Mouse (Mus musculus) layer of hippocampus, adult 9-11 months (tissue): Measurements from ENCODE around the gene Tmem30b.
"Not testable (repeated sequence)": the region's sequence is repeated elsewhere in the genome, so short reads cannot be mapped to it uniquely, and the experiment has no call there.

Source experiments
- DNase-seq: peaks from one replicate; pipeline ENCODE4 v3.0.0; 2022

The Tmem30b gene

DNA sequence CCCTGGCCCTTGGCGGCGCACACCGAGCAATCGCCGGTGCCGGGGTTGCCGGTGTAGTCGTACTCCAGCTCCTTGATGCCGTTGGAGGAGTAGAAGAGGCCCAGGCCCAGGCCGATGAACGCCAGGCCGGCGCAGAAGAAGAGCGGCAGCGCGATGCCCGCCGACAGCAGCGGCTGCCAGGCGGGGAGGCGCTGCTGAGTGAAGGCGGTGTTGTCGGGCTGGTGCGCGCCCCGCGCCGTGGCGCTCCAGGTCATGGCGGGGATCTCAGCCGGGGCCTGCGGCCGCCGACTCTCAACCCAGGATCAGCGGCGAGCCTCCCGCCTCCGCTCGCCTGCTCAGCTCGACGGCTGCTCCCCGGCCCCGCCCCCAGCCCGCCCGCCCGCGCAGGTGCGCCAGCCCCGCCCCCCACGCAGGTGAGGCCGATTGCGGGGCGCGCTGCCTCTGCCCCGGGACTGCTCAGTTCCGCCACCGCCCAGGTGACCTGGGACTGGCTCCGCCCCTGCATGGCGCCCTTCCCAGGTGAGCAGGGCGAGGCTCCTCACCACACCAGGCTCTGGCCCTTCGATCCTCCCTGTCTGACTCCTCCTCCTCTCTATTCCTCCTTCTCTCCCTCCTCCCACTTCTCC, at the start of gene Tmem30b:
Tmem30b (minus strand) TSS at position 307 of the 626 bp plus-strand sequence.
- DNase-seq, result no peak

DNA sequence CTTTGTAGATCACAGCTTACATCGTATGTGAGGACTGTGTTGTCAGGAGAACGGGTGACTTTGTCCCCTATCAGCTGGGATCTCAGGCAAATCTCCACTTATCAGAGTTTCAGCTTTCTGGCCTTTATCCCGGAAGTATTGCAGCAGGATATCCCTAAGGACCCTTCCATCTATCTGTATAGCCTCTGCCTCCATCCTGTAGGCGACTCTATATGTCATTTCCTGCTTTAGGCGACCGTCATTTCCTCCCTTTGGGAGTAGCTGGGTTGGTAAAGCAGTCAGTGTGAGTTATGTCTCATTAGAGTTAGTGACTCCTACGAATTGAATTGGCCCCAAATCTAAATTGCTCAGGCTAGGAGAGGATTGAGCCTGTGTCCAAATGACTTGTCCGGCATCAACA, 49.0 kb upstream of the Tmem30b start:
- DNase-seq, result no peak

DNA sequence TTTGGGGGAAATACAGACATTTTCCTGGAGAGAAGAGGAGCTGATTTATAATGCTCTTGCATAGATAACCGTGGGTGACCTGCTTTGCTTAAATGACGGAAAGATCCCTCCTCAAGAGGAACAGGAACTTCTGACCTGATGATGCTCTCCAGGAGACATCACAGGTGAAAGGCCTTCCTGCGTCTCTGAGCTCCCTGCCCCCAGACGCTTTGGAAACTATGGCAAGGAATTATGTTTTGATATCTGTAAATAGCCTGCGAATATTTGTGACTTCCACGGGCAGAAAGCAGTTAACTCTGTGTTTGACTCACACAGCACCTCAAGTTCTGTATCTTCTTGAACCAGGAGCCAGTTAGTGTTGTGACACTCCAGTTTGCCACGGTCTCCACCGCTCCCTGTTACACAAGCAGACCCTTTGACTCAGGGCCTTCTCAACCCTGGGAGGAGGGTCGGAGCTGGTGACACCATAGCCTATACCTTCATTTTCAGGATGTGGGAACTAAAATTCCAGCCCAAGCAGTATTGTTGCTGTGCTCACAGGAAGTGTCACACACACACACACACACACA, 48.1 kb upstream of the Tmem30b start:
- no peak for DNase-seq

DNA sequence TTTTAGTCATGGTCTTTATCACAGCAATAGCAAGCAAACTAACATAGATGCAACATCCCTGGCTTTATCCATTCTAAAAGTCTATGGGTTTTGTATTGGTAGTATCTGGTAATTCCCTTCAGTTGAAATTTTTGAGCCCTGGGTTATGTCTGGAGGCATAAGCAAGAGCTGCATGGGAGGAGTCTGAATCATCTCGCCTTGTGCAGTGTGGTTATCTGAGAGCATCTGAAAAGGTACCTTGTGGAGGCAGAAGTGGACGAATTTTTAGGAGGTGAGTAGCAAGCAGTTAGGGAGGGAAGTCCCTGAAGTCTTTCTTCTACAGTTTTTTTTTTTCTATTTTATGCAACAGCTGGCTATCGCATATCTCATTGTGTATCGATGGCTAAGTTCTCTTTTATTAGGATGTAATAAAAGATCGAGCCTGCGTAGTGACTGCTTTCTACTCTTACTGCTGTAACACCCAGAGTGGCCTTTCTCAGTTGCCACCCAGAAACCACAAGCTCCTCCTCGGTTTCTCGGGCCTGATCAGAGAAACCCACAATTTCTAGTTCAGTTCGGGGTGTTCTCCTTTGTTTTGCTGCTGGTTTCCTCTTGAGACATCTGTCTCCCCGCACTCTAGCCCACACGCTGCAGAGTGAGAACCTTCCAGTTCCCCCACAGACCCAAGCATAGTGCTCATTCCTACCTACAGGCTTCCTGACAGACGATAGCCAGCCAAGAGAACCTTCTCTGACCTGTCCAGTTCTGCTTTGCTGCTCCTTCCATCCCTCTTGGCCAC, 47.0 kb upstream of the Tmem30b start:
- DNase-seq, result peak; percentile 63

DNA sequence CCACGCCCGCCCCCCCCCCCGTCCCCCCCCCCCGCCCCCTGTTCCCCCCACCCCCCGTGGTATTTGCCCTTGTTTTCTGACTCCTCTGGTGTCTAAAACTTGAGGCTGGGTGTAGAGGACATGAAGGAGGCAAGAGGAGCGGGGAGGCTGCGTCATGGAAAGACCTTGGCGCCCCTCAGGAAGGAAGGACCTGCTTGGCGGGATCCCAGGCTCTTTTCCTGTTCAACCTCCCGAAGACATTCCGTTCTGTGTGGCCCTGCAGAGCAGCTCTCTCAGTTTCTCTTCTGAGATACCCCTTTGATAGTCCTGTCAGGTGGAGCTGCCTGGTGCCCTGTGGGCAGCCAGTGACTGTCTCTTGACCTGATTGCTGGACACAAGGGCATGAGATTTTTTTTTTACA, 45.4 kb upstream of the Tmem30b start:
- no peak for DNase-seq

DNA sequence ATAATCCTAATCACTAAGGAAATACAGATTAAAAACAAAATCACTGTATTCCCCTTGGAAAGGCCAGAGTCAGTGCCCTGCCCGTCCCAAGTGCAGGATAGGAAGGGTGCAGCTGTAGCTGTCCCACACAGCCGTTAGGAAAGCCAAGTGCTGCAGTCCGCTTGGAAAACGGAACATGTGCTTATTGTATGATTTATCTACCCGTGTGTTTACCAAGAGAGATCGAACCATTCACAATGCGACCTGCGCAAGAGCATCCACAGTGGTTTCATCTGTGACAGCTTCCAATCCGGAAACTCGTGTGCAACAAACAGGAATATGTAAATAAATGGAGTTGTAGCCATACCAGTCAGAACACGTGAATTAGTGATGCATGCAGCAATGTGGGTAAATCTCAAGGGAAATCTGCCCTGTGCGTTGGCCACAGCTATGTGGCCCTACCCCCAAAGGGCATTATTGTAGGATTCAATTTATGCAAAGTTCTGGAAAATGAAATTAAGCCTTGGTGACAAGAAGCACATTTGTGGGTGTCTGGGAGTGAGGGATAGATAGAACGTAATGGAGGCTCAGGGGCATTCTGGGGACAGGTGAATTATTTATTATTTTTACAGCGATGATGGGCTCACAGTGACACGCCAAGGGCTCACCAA, 44.6 kb upstream of the Tmem30b start:
- DNase-seq, result no peak

DNA sequence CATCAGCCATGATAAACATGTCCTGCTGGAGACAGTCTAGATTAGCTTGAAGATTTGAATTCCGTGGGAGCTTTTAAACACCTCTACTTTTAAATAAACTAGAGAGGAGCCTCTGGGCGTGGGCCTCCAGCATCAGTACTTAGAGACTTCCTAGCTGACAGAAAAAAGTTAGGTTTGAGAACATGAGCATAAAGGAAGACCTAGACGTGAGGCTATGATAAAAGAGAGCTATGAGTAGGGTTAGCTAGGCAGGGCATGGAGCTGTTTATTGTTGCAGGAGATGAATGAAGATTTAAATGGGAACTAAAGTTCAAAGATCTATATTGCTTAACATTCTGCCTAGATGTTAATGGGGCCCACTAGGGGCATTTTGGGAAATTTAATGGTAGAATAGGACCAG, 41.1 kb upstream of the Tmem30b start:
- DNase-seq, result no peak

DNA sequence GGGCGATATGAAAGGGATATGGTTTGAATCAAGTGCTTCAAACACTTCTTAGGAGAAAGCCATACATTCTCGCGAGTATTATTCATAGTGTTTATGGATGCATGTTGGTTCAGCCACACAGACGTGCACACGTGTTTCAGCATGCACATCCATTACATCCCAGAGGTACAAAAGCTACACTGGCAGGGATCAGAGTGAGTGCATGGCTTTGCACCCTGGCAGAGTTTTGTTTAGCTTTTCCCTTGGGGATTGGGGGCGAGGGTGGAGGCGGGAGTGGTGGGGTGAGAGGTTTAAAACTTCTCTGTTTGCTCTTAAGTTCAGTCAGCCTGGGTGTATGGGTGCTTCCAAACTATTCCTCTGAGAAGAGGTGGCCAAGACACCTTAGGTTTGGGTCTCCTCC, 39.7 kb upstream of the Tmem30b start:
- DNase-seq, result no peak

DNA sequence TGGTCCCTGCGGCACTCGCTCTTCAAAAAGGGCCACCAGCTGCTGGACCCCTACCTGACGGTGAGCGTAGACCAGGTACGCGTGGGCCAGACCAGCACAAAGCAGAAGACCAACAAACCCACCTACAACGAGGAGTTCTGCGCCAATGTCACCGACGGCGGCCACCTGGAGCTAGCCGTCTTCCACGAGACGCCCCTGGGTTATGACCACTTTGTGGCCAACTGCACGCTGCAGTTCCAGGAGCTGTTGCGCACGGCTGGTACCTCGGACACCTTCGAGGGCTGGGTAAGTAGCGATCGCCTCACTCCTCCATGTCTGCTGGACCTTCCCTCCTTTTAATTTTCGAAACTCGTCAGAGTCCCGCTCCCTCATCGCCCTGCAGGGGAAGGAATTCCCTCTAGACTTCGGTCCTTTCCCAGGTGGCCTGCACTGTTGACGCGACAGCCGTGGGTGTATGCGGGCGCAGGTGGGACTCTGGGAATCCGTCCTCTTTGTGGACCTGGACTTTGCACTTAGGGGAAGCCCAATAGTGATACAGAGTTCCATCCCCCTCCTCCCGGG, 39.1 kb upstream of the Tmem30b start:
- no peak for DNase-seq

DNA sequence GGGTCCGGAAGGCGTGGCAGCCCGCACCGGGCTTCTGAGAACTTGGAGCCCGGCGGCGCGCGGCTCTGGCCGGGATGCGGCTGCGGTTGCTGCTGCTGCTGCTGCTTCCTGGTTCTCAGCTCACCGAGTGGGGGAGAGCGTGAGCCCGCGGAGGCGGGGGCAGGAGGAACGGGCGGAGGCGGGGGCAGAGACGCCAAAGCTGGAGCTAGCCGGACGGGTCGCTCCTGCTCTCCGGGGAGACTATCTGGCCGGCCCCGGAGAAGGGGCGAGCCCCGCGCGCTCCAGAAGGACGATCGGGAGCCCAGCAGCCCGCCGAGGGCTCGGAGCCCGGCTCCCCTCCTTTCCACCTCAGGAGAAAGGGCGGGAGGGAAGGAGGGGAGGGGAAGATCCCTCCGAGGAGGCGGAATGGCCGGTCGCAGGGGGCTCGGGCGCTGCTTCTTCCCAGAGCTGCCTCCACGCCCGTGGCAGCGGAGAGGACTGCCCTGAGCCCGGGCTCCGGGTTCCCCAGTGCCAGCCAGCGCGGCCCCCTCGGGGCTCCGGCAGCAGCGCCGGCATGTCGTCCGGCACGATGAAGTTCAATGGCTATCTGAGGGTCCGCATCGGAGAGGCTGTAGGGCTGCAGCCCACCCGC, 38.5 kb upstream of the Tmem30b start, which contains the start of gene Prkch:
Prkch (plus strand) TSS at position 187 of the 631 bp plus-strand sequence.
- peak; percentile 65 for DNase-seq

DNA sequence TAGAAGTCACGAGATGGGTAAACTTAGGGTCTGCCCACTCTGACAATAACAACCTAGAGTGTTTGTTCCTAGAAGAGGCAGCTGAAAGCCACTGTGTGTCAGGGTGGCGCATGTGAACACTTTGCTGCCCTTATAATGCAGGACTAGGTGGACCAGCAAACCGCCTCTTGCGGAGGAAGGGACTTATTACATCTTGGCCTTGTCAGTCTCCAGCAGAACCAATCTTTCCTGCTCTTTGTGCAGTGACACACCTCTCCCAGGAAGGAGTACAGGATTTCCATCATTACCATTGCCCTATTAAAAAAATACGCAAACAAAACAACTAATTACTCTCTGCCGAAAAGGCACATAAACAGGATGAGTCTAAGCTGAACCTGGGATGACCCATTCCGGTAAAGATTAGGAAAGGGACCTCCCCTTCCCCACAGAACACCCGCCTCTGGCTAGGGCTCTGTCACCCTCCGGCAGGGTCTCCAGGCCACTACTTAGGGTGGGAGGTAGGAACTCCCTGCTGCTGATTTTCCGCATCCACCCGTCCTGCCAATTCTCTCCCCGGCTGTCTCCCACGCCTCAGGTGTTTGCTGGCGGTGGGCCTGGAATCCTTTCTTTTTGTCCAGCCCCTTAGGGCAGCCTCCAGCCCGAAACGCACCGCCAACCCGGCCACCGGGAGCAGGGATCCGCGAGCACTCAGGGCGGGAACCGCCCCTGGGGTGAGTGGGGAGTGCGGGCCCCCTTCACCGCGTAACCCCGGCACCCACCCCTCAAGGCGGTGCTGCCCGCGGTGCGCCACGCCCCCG, 37.8 kb upstream of the Tmem30b start:
- DNase-seq, result no peak

DNA sequence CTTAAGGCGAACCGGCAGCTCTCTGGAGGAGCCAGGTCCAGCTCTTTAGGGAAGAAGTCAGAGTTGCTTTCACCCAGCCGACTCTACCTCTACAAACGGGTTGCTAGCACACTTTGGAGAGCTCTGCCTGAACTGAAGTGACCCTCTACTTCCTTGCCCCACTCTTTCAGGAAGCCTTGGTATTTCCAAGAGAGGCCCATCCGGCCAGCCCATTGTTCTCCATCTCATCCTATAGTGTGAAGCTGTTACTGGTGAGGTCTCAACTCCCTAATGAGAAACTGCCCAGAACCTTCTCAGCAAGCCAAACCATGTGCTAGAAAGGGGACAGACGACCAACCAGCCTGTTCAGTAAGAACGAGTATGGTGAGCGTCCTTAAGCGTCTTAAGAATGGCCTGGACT, 37.1 kb upstream of the Tmem30b start:
- DNase-seq, result no peak

DNA sequence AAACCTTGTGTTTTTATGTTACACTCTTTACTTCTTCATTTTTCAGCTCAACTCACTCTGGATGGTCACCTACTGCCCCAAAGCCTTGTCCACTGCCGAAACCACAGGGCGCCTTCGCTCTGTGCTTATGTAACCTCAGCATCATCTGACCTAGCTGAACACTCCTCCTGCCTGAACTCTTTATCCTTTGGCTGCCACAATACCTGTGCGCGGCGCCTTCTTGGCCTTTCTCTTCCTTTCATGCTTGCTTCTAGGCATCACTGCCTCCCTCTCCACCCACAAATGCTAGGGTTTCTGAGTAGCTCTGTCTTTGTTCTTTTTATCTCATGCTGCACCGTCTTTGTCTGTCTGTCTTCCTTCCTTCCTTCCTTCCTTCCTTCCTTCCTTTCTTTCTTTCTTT, 34.6 kb upstream of the Tmem30b start:
- DNase-seq, result no peak

DNA sequence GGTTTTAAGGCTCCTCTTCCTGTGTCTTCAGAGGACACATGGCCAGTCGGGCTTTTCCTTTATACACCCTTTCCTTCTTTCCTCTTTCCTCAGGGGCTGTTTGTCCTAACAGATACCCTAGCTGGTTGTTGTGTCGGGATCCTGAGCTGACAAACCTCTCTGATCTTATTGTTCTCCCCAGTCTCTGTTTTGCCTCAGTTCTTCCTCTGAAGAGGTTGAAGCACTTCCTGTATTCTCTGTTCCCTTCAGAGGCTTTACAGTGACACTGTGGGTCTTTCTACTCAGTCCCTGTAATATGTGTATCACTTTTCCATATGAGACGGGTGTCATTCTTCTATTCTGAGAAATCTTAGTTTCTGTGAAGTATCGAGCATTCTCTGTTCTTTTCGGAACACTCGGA, 31.9 kb upstream of the Tmem30b start:
- no peak for DNase-seq

DNA sequence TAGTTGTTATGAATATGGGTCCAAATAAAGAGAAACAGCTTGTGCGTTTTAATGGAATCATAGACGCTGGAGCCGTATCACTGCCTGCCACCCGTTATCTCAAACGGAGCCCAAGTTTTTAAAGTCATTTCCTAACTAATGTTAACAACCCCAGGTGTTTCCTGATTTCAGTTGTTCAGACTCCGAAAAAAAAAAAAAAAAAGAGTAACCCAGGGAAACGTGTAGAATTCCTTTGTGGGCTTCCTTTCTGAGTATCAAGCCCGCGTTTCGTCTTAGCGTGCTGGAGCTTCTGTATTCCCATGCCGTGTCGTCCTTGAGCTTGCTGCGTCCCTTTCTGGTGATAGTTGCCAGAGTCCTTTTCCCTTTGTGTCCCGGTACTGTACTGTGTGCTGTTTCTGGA, 28.4 kb upstream of the Tmem30b start:
- no peak for DNase-seq

DNA sequence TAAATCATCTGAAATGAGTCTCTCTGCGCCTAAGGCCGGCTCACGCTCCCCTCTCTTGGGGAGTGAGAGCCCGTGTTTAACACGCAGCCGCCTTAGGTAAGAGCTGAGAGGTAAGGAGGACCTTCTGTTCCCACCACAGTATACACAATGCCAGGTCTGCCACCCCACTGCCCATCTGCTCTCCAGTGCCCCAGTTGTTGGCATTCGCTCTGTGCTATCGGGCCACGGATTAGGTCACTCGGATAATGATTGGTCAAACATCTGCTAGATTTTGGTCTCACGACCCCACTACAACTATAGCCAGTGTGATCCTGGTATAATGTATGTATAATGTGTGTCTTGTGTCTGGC, 19.4 kb upstream of the Tmem30b start:
- DNase-seq, result no peak

DNA sequence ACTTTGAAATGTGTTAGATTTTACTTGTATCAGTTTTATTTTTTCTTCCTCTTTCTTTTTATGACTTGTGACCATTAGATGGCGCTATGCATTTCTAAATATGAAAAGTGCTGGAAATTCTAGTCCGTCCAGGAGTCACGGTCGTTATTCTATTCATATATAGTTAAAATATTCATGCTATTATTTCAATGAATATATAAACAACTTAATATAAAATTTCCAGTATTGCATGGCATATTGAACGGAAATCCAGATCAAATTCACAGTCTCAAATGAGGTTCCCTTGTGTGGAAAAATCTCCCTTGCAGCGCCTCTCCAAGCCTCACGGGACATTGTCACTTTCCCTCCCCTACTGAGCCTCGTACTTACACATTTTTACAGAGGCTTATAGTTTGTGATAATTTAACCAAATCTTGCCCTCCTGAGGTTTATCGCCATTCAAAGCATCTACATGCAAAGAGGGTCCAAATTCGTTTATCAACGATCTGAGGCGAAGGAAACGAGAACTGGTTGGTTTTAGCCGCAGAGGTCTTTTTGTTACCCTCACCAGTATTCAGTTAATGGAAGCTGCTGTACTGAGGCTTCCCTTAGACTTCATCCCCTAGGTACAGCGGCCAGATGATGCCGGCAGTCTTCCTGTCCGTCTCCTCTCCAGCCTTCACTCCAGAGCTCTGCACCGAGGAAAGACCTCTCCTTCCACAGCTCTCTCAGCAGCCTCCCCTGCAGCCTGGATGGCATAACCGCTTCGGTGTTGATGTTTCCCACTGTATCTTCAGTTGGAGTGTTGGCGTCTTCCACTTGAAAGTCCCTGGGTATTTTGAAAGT, 18.8 kb upstream of the Tmem30b start:
- no peak for DNase-seq

DNA sequence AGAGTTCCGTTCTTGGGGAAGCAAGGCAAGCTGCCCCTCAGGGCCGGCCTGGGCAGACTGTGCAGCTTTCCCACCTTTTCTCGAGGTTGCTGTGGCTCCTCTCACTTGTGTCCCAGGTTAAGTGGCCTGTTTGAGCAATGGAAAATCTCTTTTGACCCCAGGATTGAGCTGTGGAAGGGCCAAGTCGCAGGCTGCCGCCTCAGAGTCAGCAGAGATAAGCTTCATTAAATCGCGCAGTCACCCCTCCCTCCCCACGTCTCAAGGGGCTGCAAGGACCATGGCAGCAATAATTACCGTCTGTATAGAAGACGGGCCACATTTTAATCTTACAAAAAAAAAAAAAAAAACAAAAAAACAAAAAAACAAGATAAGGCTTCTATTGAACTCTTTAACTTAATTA, 18.0 kb upstream of the Tmem30b start:
- no peak for DNase-seq

DNA sequence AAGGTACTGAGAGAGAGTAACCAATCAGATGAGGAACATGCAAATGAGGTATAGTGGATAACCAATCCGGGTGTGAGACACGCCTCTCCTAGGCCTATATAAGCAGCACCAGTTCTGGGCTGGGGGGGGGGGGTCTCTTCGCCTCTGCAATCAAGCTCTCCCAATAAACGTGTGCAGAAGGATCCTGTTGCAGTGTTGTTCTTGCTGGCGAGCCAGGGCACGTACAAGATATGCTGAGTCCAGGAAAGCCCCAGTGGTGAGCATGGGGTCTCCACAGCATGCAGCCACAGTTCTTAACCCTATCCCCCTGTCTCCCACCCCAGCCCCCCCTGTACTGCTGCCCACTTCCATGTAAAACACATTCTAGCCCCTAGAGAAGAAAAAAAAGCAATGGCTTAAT, 16.9 kb upstream of the Tmem30b start:
- DNase-seq, result not testable (repeated sequence)

DNA sequence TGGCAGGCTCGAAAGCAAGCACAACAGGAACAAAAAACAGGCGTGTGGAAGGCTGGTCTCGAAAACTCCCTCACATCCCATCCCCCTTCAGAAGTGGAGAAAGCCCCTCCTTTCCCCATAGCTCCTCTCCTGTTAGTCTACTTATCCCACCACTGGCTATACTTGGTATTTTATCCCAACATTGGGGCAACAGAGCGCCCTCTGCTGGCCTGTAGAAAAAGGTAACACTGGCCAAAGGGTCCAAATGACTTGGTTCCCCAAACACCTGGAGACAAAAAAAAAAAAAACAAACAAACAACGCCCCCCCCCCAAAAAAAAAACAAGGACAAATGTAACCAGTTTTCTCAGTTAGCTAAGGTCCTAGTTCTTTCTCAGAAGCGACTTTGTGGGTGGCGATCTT, 13.9 kb upstream of the Tmem30b start:
- no peak for DNase-seq

DNA sequence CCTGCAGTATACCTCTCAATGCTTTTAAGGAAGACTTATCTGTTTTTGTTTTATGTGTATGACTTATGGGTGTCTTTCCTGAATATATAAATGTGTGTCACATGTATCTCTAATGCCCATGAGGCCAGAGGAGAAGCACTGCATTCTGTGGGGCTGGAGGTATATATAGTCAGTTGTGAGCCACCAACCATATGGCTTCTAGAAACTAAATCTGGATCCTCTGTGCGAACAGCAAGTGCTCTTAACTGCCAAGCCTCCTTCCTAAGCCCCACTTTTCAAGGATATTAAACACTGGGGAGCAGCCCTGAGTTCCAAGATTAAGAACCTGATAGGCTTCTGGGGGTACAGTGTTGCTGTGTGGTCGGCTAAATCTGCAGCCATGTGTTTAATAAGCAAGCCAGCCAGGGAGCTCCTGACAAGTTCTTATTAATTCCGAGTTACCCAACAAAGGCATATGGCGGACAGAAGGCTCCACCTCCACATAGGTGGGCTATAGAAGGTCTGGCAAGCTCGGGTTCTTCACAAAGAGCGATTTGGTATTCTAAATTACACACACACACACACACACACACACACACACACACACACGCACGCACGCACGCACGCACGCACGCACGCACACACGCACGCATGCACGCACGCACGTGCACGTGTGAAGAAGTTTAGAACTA, 12.5 kb upstream of the Tmem30b start:
- DNase-seq, result peak; percentile 57
